Mouse (Mus musculus) CH12.LX (cell line): ENCODE results near the gene Cisd3. TPM values are rescaled to one million over a fixed set of nuclear protein-coding genes. Genes with fewer than 3 reads are reported as not detected.

Experiments
- DNase-seq: peaks from one replicate; pipeline ENCODE4 v3.0.0-alpha.2; 2013; ENCODE audit errors: extremely low read depth
- H3K27ac ChIP-seq: 2 replicates; pipeline ENCODE4 v1.5.1; 2012; ENCODE audit warnings: low read depth, mild to moderate bottlenecking, control low read depth, moderate library complexity; ENCODE audit not compliant: insufficient read depth
- H3K27me3 ChIP-seq: replicated peaks from 2 replicates; pipeline ENCODE3; 2012; ENCODE audit warnings: inconsistent platforms
- H3K36me3 ChIP-seq, 2 experiments: replicated peaks in 1 of 2; 2 replicates each; pipeline versions ENCODE3 to v1.6.1; 2012; ENCODE audit warnings: inconsistent platforms in 1 of 2, low read length in 1 of 2, mild to moderate bottlenecking in 1 of 2, mixed read lengths in 1 of 2, moderate library complexity in 1 of 2; ENCODE audit not compliant: control insufficient read depth in 1 of 2, insufficient read depth in 1 of 2
- H3K4me1 ChIP-seq, 2 experiments: 2 replicates each; pipeline ENCODE4 v1.6.1; 2012; ENCODE audit warnings: inconsistent platforms in 1 of 2, moderate library complexity in 1 of 2; ENCODE audit not compliant: insufficient read depth in 2 of 2, control insufficient read depth in 1 of 2
- H3K4me2 ChIP-seq: 2 replicates; pipeline ENCODE4 v1.6.1; 2012; ENCODE audit warnings: low read depth, mild to moderate bottlenecking, control low read depth; ENCODE audit not compliant: poor library complexity, insufficient read depth, severe bottlenecking
- H3K4me3 ChIP-seq, 3 experiments: fragments of 150-350 bp in 1 of 3; sonication (generic) in 1 of 3; replicated peaks in 1 of 3; 2 replicates each; pipeline versions ENCODE3 to v1.5.1; 2011 to 2012; ENCODE audit warnings: low read depth in 2 of 3, low read length in 2 of 3, mild to moderate bottlenecking in 2 of 3, moderate library complexity in 2 of 3, control low read depth in 1 of 3, improper control_type of control experiment in 1 of 3, inconsistent platforms in 1 of 3, mixed read lengths in 1 of 3; ENCODE audit not compliant: poor library complexity in 1 of 3
- H3K79me2 ChIP-seq: replicated peaks from 2 replicates; pipeline ENCODE4 v1.6.1; 2012; ENCODE audit warnings: mild to moderate bottlenecking, moderate library complexity; ENCODE audit not compliant: control insufficient read depth, poor library complexity, insufficient read depth, severe bottlenecking; ENCODE audit errors: extremely low read depth
- H3K9ac ChIP-seq: 2 replicates; pipeline ENCODE4 v1.6.1; 2012; ENCODE audit warnings: low read depth, mild to moderate bottlenecking, control low read depth, moderate library complexity; ENCODE audit not compliant: insufficient read depth
- H3K9me3 ChIP-seq: replicated peaks from 2 replicates; pipeline ENCODE3; 2012; ENCODE audit warnings: low read length, inconsistent platforms, mixed read lengths
- BHLHE40 ChIP-seq: IDR thresholded peaks from 2 replicates; pipeline ENCODE4 v1.6.1; 2011; ENCODE audit warnings: mild to moderate bottlenecking, low read depth, low read length, improper control_type of control experiment
- CHD1 ChIP-seq: IDR thresholded peaks from 2 replicates; pipeline ENCODE4 v1.6.1; 2012; ENCODE audit warnings: low read depth, low read length, improper control_type of control experiment, inconsistent platforms
- CHD2 ChIP-seq: IDR thresholded peaks from 2 replicates; pipeline ENCODE4 v1.6.1; 2011; ENCODE audit warnings: low read length, improper control_type of control experiment
- CTCF ChIP-seq, 2 experiments: IDR thresholded peaks in 1 of 2; conservative IDR thresholded peaks in 1 of 2; 2 replicates each; pipeline ENCODE4 v1.5.1; 2011 to 2012; ENCODE audit warnings: low read depth in 2 of 2, low read length in 2 of 2, improper control_type of control experiment in 1 of 2, inconsistent platforms in 1 of 2, mild to moderate bottlenecking in 1 of 2, moderate library complexity in 1 of 2
- E2F4 ChIP-seq: IDR thresholded peaks from 2 replicates; pipeline ENCODE4 v1.6.1; 2011; ENCODE audit warnings: low read depth, low read length, improper control_type of control experiment; ENCODE audit not compliant: insufficient replicate concordance
- ELF1 ChIP-seq: IDR thresholded peaks from 2 replicates; pipeline ENCODE4 v1.6.1; 2014; ENCODE audit warnings: low read depth, mild to moderate bottlenecking, inconsistent platforms, low read length, improper control_type of control experiment
- EP300 ChIP-seq: IDR thresholded peaks from 2 replicates; pipeline ENCODE4 v1.6.1; 2011; ENCODE audit warnings: low read length, improper control_type of control experiment
- ETS1 ChIP-seq: conservative IDR thresholded peaks from 2 replicates; pipeline ENCODE4 v1.6.1; 2012; ENCODE audit warnings: low read depth, mild to moderate bottlenecking, inconsistent platforms, low read length, improper control_type of control experiment, moderate library complexity
- GABPA ChIP-seq: IDR thresholded peaks from 2 replicates; pipeline ENCODE4 v1.6.1; 2012; ENCODE audit warnings: low read depth, low read length, improper control_type of control experiment, inconsistent platforms; ENCODE audit not compliant: insufficient replicate concordance
- HCFC1 ChIP-seq: IDR thresholded peaks from 2 replicates; pipeline ENCODE4 v1.6.1; 2012; ENCODE audit warnings: low read depth, mild to moderate bottlenecking, inconsistent platforms, low read length, improper control_type of control experiment
- IRF4 ChIP-seq: IDR thresholded peaks from 2 replicates; pipeline ENCODE4 v1.6.1; 2014; ENCODE audit warnings: low read depth, mild to moderate bottlenecking, inconsistent platforms, low read length, improper control_type of control experiment
- JUN ChIP-seq: IDR thresholded peaks from 2 replicates; pipeline ENCODE4 v1.6.1; 2011; ENCODE audit warnings: low read depth, mild to moderate bottlenecking, low read length, improper control_type of control experiment, moderate library complexity; ENCODE audit not compliant: insufficient read depth
- JUND ChIP-seq: conservative IDR thresholded peaks from 2 replicates; pipeline ENCODE4 v1.6.1; 2011; ENCODE audit warnings: low read depth, low read length, improper control_type of control experiment
- KAT2A ChIP-seq: IDR thresholded peaks from 2 replicates; pipeline ENCODE4 v1.6.1; 2012; ENCODE audit warnings: low read length, improper control_type of control experiment, inconsistent platforms; ENCODE audit not compliant: insufficient replicate concordance
- MAFK ChIP-seq: IDR thresholded peaks from 2 replicates; pipeline ENCODE4 v1.6.1; 2011; ENCODE audit warnings: low read length, improper control_type of control experiment; ENCODE audit not compliant: insufficient replicate concordance
- MAZ ChIP-seq: IDR thresholded peaks from 2 replicates; pipeline ENCODE4 v1.6.1; 2012; ENCODE audit warnings: low read depth, mild to moderate bottlenecking, inconsistent platforms, low read length, improper control_type of control experiment, moderate library complexity
- MEF2A ChIP-seq: IDR thresholded peaks from 2 replicates; pipeline ENCODE4 v1.6.1; 2014; ENCODE audit warnings: low read depth, mild to moderate bottlenecking, inconsistent platforms, low read length, improper control_type of control experiment, borderline replicate concordance
- MYC ChIP-seq: IDR thresholded peaks from 2 replicates; pipeline ENCODE4 v1.6.1; 2011; ENCODE audit warnings: low read depth, mild to moderate bottlenecking, improper control_type of control experiment, low read length
- NELFE ChIP-seq: IDR thresholded peaks from 2 replicates; pipeline ENCODE4 v1.6.1; 2011; ENCODE audit warnings: low read depth, low read length, improper control_type of control experiment
- PAX5 ChIP-seq: IDR thresholded peaks from 2 replicates; pipeline ENCODE4 v1.6.1; 2012; ENCODE audit warnings: low read length, inconsistent platforms, mixed read lengths
- POLR2A ChIP-seq: IDR thresholded peaks from 2 replicates; pipeline ENCODE4 v1.6.1; 2011; ENCODE audit warnings: low read depth, mild to moderate bottlenecking, improper control_type of control experiment, low read length
- POLR2AphosphoS2 ChIP-seq: IDR thresholded peaks from 2 replicates; pipeline ENCODE4 v1.6.1; 2011; ENCODE audit warnings: low read depth, low read length, improper control_type of control experiment
- RAD21 ChIP-seq: IDR thresholded peaks from 2 replicates; pipeline ENCODE4 v1.6.1; 2011; ENCODE audit warnings: low read depth, mild to moderate bottlenecking, low read length, improper control_type of control experiment, moderate library complexity
- RCOR1 ChIP-seq: conservative IDR thresholded peaks from 2 replicates; pipeline ENCODE4 v1.6.1; 2012; ENCODE audit warnings: low read depth, mild to moderate bottlenecking, inconsistent platforms, low read length, improper control_type of control experiment
- SMC3 ChIP-seq: IDR thresholded peaks from 2 replicates; pipeline ENCODE4 v1.6.1; 2011; ENCODE audit warnings: low read depth, low read length, improper control_type of control experiment
- TBP ChIP-seq: conservative IDR thresholded peaks from 2 replicates; pipeline ENCODE4 v1.6.1; 2011; ENCODE audit warnings: low read depth, low read length, improper control_type of control experiment
- UBTF ChIP-seq: IDR thresholded peaks from 2 replicates; pipeline ENCODE4 v1.6.1; 2012; ENCODE audit warnings: low read depth, mild to moderate bottlenecking, inconsistent platforms, low read length, improper control_type of control experiment, moderate library complexity
- ZC3H11A ChIP-seq: IDR thresholded peaks from 2 replicates; pipeline ENCODE4 v1.6.1; 2012; ENCODE audit warnings: low read depth, mild to moderate bottlenecking, inconsistent platforms, low read length, improper control_type of control experiment
- ZKSCAN1 ChIP-seq: IDR thresholded peaks from 2 replicates; pipeline ENCODE4 v1.6.1; 2012; ENCODE audit warnings: low read depth, inconsistent platforms, low read length, improper control_type of control experiment, borderline replicate concordance
- dilution Hi-C: fragments of 300-500 bp; cut with MboI; formaldehyde crosslinking; loops from 2 replicates; pipeline ENCODE4 v1.14.3; 2020; ENCODE audit warnings: low sequenced_read_pairs; ENCODE audit not compliant: extremely low pct_unique_long_range_greater_than_20kb, extremely low pct_ligation_motif_present
- in situ Hi-C: fragments of 300-500 bp; cut with MboI; formaldehyde crosslinking; loops from 3 replicates; pipeline ENCODE4 v1.14.3; 2019; ENCODE audit warnings: low sequenced_read_pairs, low pct_ligation_motif_present, low pct_unique_long_range_greater_than_20kb, mixed read lengths
- polyA plus RNA-seq: library from polyadenylated mRNA; unstranded; fragments of >175 nt; gene quantifications from 2 replicates; pipeline ENCODE4 v1.2.1, GENCODE M21; 2012; ENCODE audit warnings: low read depth; ENCODE audit not compliant: insufficient read length
- total RNA-seq, 2 experiments: library from RNA; depleted of rRNA; stranded (reverse); fragments of 300-350 nt in 1 of 2; fragments of >200 nt in 1 of 2; gene quantifications; 2 replicates each; pipeline ENCODE4 v1.2.3; 2012 to 2014

Gene Cisd3
- total and polyA plus RNA-seq, 3 experiments: 66.1 to 221 (median 141) TPM

GRCm38 (mm10) chr11:97714356-97714755, 28.7 kb downstream of the Cisd3 start:
- Histone ChIP-seq H3K9me3 (peaks cover 4% of the 10 kb centered on the region), H3K36me3 (peaks cover 43 to 77% of the 10 kb centered on the region in 2 experiments), H3K4me1 (peaks cover 18 to 42% of the 10 kb centered on the region in 2 experiments), H3K79me2 (no peaks in the 10 kb centered on the region), H3K4me2 (no peak overlapping the region), H3K4me3 (no peak overlapping the region), H3K9ac (no peak overlapping the region), H3K27ac (0 out of 2 replicates have a peak overlapping the region, but pooled peaks have one; percentile 18), H3K27me3 (no peaks in the 10 kb centered on the region)
- dilution Hi-C loops: no loop called here
- no peak for DNase-seq
- TF ChIP-seq CTCF (conservative IDR thresholded peaks at IDR 0.05 in 1 of 2, IDR thresholded peaks at IDR 0.05 in 1 of 2; ENCODE audit: low read depth in 2 of 2, low read length in 2 of 2) (peak; percentile 11 to 60; a peak in 3 of 4 replicates), ZKSCAN1 (no peak), ELF1 (no peak), POLR2A (no peak), POLR2AphosphoS2 (peak; percentile 64; the same call in 1 of the 2 replicates), MAFK (no peak), ZC3H11A (no peak), RAD21 (peak; percentile 24), TBP (no peak), GABPA (no peak), SMC3 (0 out of 2 replicates have a peak, but pooled peaks have one; percentile 5), UBTF (no peak), MAZ (no peak), PAX5 (no peak), ETS1 (no peak), JUN (no peak), MYC (peak; percentile 41; the same call in 1 of the 2 replicates), E2F4 (no peak)
- in situ Hi-C loops: no loop called here

GRCm38 (mm10) chr11:97714784-97715760, 29.4 kb downstream of the Cisd3 start:
- H3K27ac ChIP-seq: peak overlapping the region; percentile 55
- H3K27me3 ChIP-seq: no peaks in the 10 kb centered on the region
- no peaks in the 10 kb centered on the region for H3K79me2 ChIP-seq
- H3K9me3 ChIP-seq: peaks cover 4% of the 10 kb centered on the region
- H3K4me2 ChIP-seq: peak overlapping the region; percentile 39
- H3K4me3 ChIP-seq: no peak overlapping the region
- H3K9ac ChIP-seq: peak overlapping the region; percentile 42
- DNase-seq: no peak
- peaks cover 49 to 83% of the 10 kb centered on the region in 2 experiments for H3K36me3 ChIP-seq
- in situ Hi-C loops: no loop called here
- dilution Hi-C loops: no loop called here
- peaks cover 19 to 48% of the 10 kb centered on the region in 2 experiments for H3K4me1 ChIP-seq
- no peak for TF ChIP-seq PAX5
- 0 out of 2 replicates have a peak, but pooled peaks have one; percentile 21 for TF ChIP-seq MYC
- TF ChIP-seq HCFC1: no peak
- TF ChIP-seq BHLHE40: peak; percentile 35; the same call in 1 of the 2 replicates
- TF ChIP-seq KAT2A: no peak
- no peak for TF ChIP-seq NELFE
- 0 out of 2 replicates have a peak, but pooled peaks have one; percentile 19 for TF ChIP-seq POLR2A
- TF ChIP-seq JUND: 0 out of 2 replicates have a peak, but pooled peaks have one; percentile 18
- no peak; the same call in 1 of the 2 replicates for TF ChIP-seq RCOR1
- no peak for TF ChIP-seq CTCF (conservative IDR thresholded peaks at IDR 0.05 in 1 of 2, IDR thresholded peaks at IDR 0.05 in 1 of 2; ENCODE audit: low read depth in 2 of 2, low read length in 2 of 2)
- peak; percentile 84 for TF ChIP-seq IRF4
- TF ChIP-seq MEF2A: peak; percentile 38; the same call in 1 of the 2 replicates
- TF ChIP-seq ZC3H11A: no peak
- TF ChIP-seq CHD2: 0 out of 2 replicates have a peak, but pooled peaks have one; percentile 9
- peak; percentile 80 for TF ChIP-seq EP300
- no peak for TF ChIP-seq MAZ
- TF ChIP-seq E2F4: no peak
- TF ChIP-seq CHD1: no peak
